Mouse (Mus musculus) T-helper 17 cell (primary cell): ENCODE data around the gene Mrgprh.

Source experiments
- in situ Hi-C, 2 experiments: fragments of 300-600 bp; cut with MboI, MseI; formaldehyde crosslinking; loops; 1 replicate in 1 of 2; 2 replicates in 1 of 2; pipeline ENCODE4 v1.15.1; 2025; ENCODE audit warnings: high pct_unique_total_duplicates in 2 of 2

Gene Mrgprh

GRCm38 (mm10) chr17:12915881-12916583 lies 40.2 kb downstream of the Mrgprh start, which contains the start of gene Mrpl18:
Gene Mrpl18, minus strand, starts transcription at chr17:12916345.
- in situ Hi-C loops: no loop called here

- in situ Hi-C loops: no loop called here
Observed at GRCm38 (mm10) chr17:12916588-12917380, 41.0 kb downstream of the Mrgprh start.

- in situ Hi-C loops: no loop called here
Observed at GRCm38 (mm10) chr17:12921073-12921472, 45.2 kb downstream of the Mrgprh start.

- in situ Hi-C loops: loop anchor here in 1 of 2 experiments (5.0 kb wide), 1 partner anchor 37 kb away; the partner anchor contains the start of gene Acat2
Observed at GRCm38 (mm10) chr17:12925001-12925400, 49.2 kb downstream of the Mrgprh start.

- in situ Hi-C loops: loop anchor here in 1 of 2 experiments (5.0 kb wide), 1 partner anchor 37 kb away; the partner anchor contains the start of gene Acat2
Observed at GRCm38 (mm10) chr17:12925703-12926180, 49.9 kb downstream of the Mrgprh start.
